Mouse (Mus musculus) kidney, adult 18-20 months (tissue): ENCODE measurements around the gene Ephb1.

ENCODE experiments used
- DNase-seq: peaks from one replicate; pipeline ENCODE4 v3.0.0; 2021

Ephb1 gene

DNA sequence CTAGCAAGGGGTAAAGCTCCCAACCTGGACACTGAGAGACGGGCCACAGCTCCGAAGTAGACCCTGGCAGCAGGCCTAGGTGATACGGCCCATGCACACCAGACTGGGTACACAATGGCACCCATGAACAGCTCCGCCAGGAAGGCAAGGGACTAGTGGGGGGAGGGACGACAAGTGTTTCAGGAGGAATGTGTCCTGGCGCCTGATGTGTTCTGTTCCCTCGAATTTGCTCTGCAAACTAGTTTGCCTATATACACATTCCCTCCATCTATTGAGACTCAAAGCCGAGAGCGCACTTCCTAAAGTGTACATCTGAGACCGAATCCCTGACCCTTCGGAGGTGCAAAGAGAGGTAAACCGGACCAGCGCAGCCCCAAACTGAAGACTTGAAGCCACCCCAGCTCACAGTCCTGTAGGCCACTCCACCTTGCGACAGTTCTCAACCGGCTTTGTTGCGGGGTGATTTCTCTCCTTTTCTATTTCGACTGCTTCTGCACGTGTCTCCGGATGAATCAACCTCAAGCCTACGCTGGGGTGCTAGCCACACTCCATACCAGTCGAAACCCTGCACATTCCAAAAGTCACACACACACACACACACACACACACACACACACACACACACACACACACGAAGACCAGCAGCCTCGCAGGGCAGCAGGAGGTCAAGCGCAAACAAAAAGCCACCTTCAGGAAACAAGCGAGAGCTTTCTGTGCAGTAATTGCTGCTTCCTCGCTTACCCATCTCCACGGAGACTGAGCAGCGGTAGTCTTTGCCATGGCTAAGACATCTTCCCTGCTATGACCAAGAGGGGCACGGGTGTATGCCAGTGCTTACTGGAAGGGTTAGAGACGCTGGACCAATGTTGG lies 2.1 kb downstream of the Ephb1 start:
- DNase-seq = no peak

DNA sequence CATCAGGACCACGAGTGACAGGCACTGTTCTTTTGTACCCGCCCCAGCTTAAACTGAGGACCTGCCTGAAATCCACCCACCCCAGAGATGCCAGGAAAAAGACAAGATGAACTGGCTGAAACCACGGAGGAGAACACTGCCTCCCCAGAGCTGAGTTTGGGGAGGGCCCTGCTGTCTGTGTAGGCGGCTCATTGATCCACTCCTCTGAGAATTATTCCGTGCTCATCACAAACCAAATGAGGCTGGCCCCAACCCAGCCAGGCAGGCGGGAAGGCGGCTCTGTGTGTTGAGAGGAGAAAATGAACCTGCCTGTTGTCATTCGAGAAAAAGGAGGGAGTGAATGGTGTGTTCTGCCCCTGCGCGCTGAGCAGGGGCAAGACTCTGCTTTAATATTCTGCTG lies 2.8 kb downstream of the Ephb1 start:
- no peak for DNase-seq

DNA sequence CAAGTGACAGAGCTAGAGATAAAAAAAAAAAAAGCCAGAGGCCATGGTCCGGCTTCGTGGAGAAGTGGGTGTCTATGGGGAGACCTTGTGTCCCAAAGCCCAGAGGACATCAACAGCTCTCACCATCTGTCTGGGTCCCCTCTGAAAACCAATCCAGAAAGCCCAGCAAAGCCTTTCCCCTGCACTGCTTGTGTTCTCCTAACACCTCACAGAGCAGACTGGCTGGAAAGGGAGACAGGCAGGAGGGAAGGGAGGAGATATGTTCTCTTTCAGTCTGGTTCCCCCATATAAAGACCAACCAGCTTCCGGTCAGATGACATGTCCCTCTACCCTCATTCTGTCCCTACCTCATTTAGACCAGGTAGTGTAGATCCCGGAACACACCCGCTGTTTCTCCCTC lies 3.3 kb downstream of the Ephb1 start:
- no peak for DNase-seq

DNA sequence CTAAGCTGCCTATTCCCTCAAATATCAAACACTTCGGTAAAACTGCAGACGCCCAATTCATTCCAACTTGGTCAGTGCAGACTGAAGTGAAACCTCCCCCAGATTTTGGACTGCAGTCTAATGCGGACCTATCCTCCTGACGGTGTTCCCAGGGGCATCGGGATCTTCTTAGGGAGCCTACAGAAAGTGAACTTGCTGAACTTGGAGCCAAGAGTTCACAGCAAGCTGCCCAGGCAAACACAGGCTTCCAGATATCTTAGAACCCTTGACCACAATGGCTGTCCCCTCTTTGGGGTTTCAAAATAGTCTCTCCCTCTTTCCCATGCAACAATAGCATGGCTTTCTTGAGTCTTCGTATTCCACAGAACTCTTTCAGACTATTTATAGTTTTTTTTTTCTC lies 3.8 kb downstream of the Ephb1 start:
- no peak for DNase-seq

DNA sequence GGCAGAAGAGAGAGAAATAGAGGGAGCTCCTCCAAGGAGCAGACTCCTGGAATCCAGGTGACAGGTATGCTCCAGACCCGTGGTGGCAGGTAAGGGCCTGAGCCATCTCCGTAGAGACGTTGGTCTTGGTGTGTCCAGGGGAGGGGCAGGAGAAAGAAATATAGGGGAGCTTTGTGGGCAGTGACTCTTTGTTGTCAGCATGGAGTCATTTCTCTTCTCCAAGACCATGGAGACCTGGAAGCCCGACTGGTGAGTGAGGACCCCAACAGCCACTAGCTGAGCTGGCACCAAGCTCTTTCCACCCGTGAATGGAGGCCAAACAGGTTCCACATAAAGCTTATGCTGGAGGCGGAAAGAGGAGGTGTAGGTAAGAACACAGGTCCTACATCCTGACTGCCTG lies 4.4 kb downstream of the Ephb1 start:
- no peak for DNase-seq

DNA sequence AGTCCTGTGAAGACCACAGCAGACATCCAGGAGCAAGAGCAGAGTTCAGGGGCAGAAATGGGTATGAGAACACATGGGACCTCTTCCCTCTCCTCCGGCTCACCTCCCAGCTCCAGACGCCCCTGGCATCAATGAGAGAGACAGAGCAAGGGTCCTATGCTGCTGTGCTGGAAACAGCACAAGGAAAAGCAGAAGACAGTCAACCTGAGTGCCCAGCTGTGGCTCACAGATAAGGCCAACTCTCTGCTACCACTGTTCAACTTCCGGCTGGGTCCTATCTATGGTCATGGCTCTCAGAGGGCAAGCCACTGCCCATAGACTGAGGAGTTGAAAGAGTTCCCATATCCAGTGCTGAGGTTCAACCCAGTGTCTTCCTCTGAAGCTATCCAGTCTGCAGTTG lies 7.7 kb downstream of the Ephb1 start:
- no peak for DNase-seq

DNA sequence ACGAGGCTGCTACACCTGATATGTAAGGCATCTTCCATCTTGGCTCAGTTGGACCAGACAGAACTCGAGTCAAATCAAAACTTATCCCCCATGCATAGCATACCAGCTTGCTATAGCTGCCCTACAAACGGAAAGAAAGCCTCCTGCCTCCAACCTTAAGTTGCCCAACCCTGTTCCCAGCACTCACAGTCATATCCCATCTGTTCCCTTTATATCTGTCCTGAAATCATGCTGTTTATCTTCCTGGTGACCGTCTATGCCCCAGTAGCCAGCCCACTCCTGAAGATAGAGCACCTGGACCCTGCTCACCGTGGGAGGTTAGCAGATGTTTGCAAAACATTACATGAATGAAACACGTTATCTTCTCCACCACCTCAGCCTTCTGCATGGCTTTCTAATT lies 9.0 kb downstream of the Ephb1 start:
- DNase-seq = no peak

DNA sequence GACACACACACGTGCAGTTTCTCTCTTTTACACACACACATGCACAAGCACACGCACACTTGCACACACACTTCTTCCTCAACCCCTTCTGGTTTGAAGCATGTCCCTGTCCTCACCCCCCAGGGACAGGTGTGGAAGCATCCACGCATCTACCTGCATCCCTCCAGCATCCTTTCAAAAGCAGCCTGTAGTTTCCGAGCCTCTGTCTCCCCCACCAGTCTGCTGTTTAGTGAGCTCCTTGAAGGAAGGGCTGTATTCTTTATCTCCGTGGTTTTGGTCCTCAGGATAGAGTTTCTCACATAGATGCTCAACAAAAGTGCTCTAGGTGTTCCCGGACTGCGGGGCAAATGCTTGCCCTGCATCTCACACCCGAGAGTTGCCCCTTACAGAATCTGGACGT lies 9.4 kb downstream of the Ephb1 start:
- no peak for DNase-seq

DNA sequence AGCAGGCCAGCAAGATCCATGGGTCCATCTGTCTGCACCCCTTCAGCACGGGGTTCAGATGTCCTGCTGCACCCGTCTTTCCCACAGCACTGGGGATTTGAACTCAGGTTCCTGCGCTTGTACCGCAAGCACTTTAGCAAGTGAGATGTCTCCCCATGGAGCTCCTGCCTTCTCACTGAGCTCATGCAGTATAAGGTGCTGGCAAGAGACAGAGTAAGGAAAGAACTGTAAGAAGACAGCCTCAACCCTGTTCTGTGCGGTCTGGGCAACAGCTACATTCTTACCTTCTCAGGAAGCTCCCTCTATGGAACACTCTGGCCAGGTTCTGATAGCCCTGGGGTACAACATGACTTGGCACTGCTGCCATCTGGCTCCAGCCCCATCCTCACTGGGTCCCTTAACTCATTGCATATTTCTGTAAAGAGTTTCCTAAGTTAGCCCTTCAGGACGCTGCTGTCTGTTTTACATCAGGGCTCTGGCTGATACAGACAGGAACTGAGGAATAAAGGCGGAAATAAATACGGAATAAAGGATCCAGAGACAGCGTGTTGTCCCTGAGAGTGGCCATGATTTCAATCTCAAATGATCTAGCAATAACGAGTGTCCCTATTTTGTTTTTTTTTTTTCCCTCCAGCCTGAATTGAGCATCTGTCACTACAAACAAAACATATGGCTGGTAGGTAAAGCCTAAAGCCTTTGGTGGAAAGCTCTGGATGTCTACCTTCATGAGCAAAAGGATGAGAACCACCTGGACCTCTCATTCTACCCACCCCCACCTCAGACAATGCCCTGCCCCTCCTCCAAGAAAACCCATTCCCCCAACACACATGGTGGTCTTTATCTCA lies 10.2 kb downstream of the Ephb1 start:
- DNase-seq = no peak

DNA sequence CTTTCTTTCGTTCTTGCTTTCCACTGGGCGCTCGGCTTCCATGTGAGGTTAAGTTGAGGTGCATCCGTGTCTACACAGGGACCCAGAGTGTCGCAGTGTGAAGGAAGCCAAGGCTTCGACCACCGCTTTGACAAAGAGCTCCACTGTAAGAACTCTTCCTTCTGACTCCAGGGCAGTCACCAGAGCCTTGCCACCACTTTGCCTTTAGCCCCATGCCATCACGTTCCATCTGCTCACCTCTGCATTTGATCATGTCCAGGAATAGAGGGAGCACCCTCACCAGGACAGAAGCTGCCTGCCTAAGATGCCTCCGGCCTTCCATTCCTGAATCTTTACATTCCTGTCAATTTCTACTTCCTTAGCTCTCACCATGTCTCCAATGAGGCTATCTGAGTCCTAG lies 11.4 kb downstream of the Ephb1 start:
- no peak for DNase-seq

DNA sequence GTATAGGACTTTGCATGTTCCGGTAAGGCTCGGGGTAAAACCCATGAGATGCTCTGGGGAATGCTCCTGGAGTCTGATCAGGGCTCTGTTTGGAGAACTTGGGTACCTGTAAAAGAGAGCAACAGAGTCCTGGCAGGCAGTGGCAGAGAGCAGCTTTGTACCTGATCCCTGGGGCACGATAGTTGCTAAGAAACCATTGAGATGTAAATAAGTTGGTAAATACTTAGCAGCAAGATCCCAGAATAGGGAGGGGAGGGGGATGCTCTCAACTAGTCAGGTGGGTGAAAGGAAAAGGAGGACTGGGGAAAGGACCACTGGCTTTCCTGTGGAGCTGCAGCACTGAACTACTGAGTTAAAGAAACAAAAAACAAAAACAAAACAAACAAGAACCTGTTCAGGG lies 12.5 kb downstream of the Ephb1 start:
- DNase-seq = no peak

DNA sequence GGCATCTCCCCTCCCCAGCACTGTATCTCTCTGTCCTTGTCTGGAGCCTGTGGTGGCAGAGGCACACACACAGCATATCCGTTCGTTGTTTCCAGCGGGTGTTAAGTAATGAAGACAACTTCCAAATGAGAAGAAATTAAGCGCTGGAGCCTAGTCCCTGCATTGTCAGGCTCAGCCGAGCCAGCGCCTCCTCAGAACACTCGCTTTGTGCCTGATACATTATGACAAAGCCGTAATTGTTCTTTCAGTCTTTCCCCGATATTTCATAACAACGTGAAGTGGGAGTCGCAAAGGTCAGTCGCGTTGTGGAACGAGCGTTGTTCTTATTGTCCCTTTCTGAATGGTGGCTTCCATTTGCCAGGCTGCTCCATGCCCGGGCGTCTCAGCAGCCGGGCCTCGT lies 13.7 kb downstream of the Ephb1 start:
- no peak for DNase-seq

DNA sequence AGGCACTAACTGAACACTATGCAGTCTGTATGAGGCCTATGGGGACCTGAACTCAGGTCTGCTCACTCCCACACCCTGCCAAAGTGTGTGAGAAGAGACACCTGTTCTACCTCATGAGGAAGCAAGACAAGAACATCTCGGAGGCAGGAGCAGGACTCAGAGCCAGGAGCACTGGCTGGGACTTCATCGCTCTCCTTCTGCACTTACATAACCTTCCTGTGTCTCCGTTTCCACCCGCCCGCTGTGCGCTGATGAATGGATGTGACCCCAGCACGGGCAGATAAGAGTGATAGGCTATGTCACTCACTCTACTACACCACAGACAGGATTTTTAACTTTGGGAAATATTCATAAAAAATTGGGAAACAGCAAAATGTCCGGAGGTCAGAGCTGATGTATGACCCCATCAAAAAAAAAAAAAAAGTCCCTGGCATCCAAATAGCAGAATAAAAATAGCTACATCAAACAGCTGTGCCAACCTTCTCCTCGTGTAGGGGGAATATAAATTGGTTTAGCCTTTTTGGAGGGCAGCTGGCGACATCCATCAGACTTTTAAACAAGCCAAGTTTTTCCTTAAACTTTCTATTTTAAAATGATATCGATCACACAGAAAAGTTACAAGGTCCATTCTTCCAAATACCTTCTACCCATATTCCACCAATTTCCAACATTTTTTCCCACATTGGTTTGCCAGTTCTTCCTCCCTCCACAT lies 18.8 kb downstream of the Ephb1 start:
- peak; percentile 7 for DNase-seq

DNA sequence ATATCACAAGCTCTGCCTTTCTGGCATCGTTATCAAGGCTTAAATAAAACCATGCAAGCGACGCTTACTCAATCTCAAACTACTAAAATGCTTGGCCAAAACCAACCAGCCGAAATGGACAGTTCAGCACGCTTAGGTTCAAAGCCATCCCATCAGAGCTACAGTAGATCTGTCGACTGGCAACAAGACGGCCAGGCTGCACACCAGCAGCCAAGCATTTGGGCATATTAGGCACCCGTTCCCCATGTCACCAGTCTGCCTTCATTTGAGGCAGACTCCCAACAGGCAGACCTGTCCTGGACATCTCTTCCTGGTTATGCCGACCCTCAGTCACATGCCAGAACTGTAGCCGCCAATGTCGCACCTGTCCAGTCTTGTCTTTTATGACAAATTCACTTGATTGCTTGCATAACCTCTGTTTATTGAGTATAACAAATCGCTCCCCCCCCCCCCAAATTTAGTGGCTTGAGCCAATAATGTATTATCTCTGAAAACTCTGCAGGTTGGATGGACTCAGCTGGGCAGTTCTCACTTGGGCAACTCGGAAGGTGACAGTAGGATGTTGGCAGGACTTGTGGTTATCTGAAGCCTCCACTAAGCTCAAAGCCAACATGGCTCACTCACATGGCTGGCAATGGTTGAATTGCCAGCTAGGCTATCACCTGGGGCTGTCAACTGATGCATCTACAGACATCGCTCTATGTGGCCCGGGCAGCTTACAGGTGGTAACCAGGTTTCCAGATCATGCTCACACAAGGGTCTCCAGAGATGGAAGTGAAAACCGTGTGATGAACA lies 24.0 kb downstream of the Ephb1 start:
- no peak for DNase-seq

DNA sequence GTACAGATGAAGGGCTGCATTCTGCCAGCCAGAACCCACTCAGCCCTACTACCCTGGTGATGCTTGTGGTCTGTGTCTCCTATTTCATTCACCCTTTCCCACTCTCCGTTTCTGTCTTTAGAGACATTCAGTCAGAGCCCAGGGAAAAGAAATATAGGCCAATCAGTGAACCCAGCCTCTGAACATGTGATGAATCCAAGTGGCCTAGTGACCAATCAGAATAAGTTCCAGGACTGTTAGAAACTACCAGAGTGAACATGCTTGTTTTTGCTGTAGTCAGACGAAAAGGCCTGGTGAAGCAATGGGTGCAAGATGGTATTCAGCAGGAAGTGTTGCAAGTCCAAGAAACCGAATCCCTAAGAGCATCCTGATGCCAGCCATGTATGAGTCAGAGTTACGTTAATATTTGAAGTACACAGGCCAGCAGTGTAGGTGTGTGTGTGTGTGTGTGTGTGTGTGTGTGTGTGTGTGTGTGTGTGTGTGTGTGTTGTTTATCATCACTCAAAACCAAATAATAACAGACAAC lies 26.8 kb downstream of the Ephb1 start:
- DNase-seq = no peak

DNA sequence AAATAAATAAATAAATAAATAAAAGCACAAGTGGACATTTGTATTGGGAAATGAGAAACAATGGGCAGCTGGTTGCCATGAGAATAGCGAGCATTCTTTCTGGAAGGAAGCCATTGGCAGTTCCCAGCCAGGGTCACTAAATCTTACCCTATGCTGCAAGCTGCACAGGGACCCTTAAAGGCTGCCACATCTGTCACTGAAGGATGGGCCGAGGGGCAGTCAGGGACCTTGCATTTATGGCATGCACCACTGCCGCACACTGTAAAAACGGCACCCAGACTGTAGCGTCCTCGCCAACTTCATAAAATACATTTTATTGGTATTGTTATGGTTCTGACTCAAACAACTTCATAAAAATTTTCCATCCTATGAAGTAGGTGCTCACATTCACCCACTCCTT lies 39.1 kb downstream of the Ephb1 start:
- no peak for DNase-seq

DNA sequence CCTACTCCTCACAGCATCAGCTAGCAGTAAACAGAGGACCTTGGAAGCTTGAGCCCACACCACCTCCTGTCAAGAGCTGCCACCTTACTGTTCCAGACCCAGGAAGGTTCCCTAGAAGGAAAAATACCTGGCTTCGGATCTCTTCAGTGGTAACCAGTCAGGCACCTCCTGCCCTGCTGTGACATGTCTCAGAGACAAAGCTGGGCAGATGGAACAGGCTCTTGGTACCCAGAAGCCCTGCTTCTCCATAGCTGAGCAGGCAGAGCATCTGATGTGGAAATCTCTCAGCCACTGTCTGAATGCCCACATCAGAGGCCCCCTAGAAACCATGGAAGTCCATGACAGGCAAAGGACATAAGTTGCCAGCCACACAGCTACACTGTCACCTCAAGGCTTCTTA lies 39.7 kb downstream of the Ephb1 start:
- DNase-seq = no peak

DNA sequence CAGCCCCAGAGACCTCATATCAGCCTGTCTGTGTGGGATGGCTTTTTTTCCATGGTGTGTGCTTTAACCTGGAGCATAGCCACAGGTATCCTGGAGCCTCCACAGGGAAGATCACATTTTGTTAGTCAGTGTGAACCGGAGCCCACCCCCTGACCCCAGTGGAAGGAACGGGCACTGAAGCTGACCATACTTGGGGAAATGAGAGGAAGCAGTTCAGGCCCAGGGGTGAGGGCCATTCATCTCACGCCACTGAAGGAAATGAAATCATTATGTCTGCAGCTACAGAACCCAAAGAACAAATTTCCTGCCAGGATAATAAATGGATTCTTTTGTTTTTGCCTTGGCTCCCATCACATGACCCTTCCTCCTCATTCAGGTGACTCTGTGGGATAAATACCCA lies 44.1 kb downstream of the Ephb1 start:
- DNase-seq = peak; percentile 29

DNA sequence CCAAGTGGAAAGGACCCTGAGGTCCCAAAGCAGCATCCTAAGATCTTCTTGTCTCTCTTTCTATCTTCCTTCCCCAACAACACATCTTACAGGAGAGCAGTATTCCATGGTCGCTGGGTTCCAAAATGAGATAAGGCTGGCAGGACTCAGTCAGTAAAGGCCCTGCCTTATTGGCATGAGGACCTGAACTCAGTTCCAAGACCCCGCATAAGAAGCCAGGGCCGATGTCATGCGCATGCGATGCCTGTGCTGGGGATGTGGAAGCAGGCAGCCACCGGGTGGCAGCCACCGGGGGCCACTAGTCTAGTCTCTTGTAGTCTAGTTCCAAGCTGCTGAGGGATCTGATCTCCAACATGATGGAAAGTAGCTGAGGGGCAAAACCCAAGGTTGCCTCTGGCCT lies 45.2 kb downstream of the Ephb1 start:
- DNase-seq = no peak

DNA sequence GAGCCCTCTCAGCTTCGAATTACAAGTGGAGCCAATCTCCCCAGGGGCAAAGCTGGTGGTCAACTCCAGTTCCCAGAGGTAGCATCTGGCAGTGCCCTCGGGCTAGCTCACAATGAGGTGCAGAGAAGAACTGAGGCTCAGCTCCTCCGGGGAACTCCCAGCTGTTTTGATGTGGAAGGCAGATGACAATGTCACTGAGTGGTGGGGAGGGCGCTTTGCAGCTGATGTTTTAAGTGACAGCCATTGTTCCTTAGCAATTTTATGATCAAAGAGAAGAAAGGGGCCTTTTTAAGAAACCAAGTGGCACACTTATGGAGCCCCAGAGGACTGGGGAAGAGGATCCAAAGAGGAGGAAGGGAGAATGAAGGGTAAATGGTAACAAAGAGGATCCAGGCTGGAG lies 46.8 kb downstream of the Ephb1 start:
- no peak for DNase-seq

DNA sequence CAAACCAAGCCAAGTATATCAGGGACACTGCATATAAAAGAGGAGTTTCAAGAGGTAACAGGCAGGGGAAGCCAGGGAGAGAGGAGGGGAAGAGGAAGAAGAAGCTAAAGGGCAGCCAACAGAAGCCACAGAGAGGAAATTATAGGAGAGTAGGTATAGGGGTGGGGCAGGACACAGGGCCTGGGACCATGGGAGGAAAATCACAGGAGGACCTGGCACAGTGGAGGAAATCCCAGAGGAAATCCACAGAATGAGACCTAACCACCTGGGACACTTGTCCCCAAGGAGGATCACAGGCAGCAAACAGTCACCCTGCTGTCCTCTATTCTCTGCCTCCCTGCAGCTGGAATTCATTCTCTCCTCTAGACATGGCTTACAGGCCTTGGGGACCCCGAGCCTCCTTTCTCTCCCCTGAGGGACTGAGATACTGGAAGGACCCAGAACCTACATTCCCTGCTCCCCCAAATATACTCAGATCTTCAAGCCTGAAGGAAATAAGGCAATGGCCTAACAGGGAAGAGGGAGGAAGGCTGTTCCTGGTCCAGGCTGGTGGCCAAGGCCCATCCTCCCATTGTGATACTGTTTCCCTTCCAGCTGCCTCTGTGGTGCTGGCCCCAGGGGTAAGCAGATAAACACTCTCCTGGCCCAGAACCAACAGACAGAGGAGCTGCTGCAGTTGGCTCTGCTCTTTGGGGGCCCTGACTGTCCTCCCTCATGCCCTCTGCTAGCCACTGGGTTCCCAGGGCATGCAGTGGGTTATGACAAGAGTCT lies 47.7 kb downstream of the Ephb1 start:
- DNase-seq = peak; percentile 41
